Comparison of ENCODE assay signal across 9 mouse cellular contexts in genomic region chr19:47462725-47463124, GRCm38 (mm10). TPM values are rescaled to one million over a fixed set of nuclear protein-coding genes. Genes with fewer than 3 reads are reported as not detected.
A peak's percentile ranks its signal among the peaks of the same experiment; 100 is the strongest.
DNase-seq lines count a peak whose midpoint lies in the region; ATAC-seq and TF ChIP-seq lines count a peak whose summit lies in the region.
"Had no signal": no experiment of that assay in that cellular context is flagged by ENCODE, and none has a peak within 500 bp of the region (broad histone marks: within the 10 kb centered on the region; RNA-seq: fewer than 3 reads in every experiment).

No protein-coding gene starts in this region.

- DNase-seq in heart, postnatal 0 days (ENCODE audit: low spot score), result no peak
- DNase-seq in retina, embryonic 14.5 days (ENCODE audit: low spot score), result no peak
- DNase-seq in layer of hippocampus, adult 8-10 months (ENCODE audit: low spot score in 2 of 2), result no peak
- DNase-seq in urinary bladder, postnatal 10 days (ENCODE audit: low spot score), result no peak
- DNase-seq: thymus, adult 2 months had no signal

- peak overlapping the region; percentile 72 for H3K4me3 ChIP-seq in erythroblast, embryonic 14.5 days (replicated peaks)
- H3K4me3 ChIP-seq in E14TG2a.4 (replicated peaks; ENCODE audit: low read length), result peak overlapping the region; percentile 91
- peak overlapping the region; percentile 77 for H3K4me3 ChIP-seq in heart, postnatal 0 days (ENCODE audit: low read depth, low read length)
- H3K4me3 ChIP-seq in liver, embryonic 16.5 days (ENCODE audit: low read depth, low read length), result peak overlapping the region; percentile 70; the same call in 1 of the 2 replicates

- peak overlapping the region; percentile 83 for H3K4me2 ChIP-seq in heart, postnatal 0 days (ENCODE audit: low read depth, low read length)
- peak overlapping the region; percentile 87 for H3K4me2 ChIP-seq in liver, embryonic 16.5 days (ENCODE audit: low read depth, low read length)

- 18% methylated on average over 6 of the region's 6 CpGs for WGBS in heart, postnatal 0 days
- 49% methylated on average over 6 of the region's 6 CpGs for WGBS in liver, embryonic 16.5 days (ENCODE audit: insufficient replicate concordance)

- peaks cover 35% of the 10 kb centered on the region for H3K4me1 ChIP-seq in erythroblast, embryonic 14.5 days (ENCODE audit: control insufficient read depth)
- peaks cover 66% of the 10 kb centered on the region for H3K4me1 ChIP-seq in E14TG2a.4 (replicated peaks; ENCODE audit: low read depth, low read length)
- peaks cover 44% of the 10 kb centered on the region for H3K4me1 ChIP-seq in heart, postnatal 0 days (ENCODE audit: control insufficient read depth, insufficient read depth)
- peaks cover 31% of the 10 kb centered on the region for H3K4me1 ChIP-seq in liver, embryonic 16.5 days (ENCODE audit: control insufficient read depth, low read depth, low read length)

- no peaks in the 10 kb centered on the region; the same call in 1 of the 2 replicates for H3K36me3 ChIP-seq in erythroblast, embryonic 14.5 days (ENCODE audit: control insufficient read depth)
- 0 out of 2 replicates have a peak, but pooled peaks cover 7% of the 10 kb centered on the region for H3K36me3 ChIP-seq in E14TG2a.4 (ENCODE audit: insufficient read depth, low read length)
- no peaks in the 10 kb centered on the region for H3K36me3 ChIP-seq in heart, postnatal 0 days (replicated peaks; ENCODE audit: control insufficient read depth, insufficient read depth, low read length)
- H3K36me3 ChIP-seq in liver, embryonic 16.5 days (ENCODE audit: control insufficient read depth, insufficient read depth), result no peaks in the 10 kb centered on the region

- H3K9ac ChIP-seq in heart, postnatal 0 days (replicated peaks; ENCODE audit: low read depth, low read length), result peak overlapping the region; percentile 79
- no peak overlapping the region for H3K9ac ChIP-seq in liver, embryonic 16.5 days (ENCODE audit: low read depth, low read length)

- ATAC-seq in erythroblast, adult 5-6 weeks (replicated peaks; ENCODE audit: low FRiP score, poor library complexity, severe bottlenecking), result no peak
- no peak for ATAC-seq in heart, postnatal 0 days (ENCODE audit: insufficient read depth, low read depth)
- no peak for ATAC-seq in liver, embryonic 16.5 days (ENCODE audit: low read depth)

- no peak for TF ChIP-seq CTCF in E14TG2a.4 (conservative IDR thresholded peaks at IDR 0.05; ENCODE audit: low read length)
- no peak for TF ChIP-seq CTCF in heart, postnatal 0 days (IDR thresholded peaks at IDR 0.05; ENCODE audit: low read depth)

- no peak for TF ChIP-seq EP300 in heart, postnatal 0 days (IDR thresholded peaks at IDR 0.05; ENCODE audit: low read depth)

- H3K9me3 ChIP-seq in erythroblast, embryonic 14.5 days (ENCODE audit: control insufficient read depth, low read length), result peaks cover 11% of the 10 kb centered on the region
- H3K9me3 ChIP-seq in E14TG2a.4 (ENCODE audit: low read length), result no peaks in the 10 kb centered on the region
- no peaks in the 10 kb centered on the region for H3K9me3 ChIP-seq in heart, postnatal 0 days (replicated peaks; ENCODE audit: control insufficient read depth, low read length)
- no peaks in the 10 kb centered on the region for H3K9me3 ChIP-seq in liver, embryonic 16.5 days (replicated peaks; ENCODE audit: control insufficient read depth, low read length)

- H3K27me3 ChIP-seq in erythroblast, embryonic 14.5 days (ENCODE audit: control insufficient read depth), result peaks cover 77% of the 10 kb centered on the region
- peaks cover 47% of the 10 kb centered on the region for H3K27me3 ChIP-seq in E14TG2a.4 (ENCODE audit: insufficient read depth, low read length)
- H3K27me3 ChIP-seq in heart, postnatal 0 days (ENCODE audit: control insufficient read depth, insufficient read depth, low read length), result no peaks in the 10 kb centered on the region
- peaks cover 32% of the 10 kb centered on the region for H3K27me3 ChIP-seq in liver, embryonic 16.5 days (ENCODE audit: control insufficient read depth, insufficient read depth, low read depth, low read length)

- peak overlapping the region; percentile 24; the same call in 1 of the 2 replicates for H3K27ac ChIP-seq in heart, postnatal 0 days (ENCODE audit: low read depth)
- no peak overlapping the region for H3K27ac ChIP-seq in liver, embryonic 16.5 days (ENCODE audit: low read length)

RNA-seq across cellular contexts. Expression of gene Sh3pxd2a, which starts 1.5 kb away (rescaled TPM):
- 0.10 and 0.13 TPM in 2 replicates for polyA plus RNA-seq in erythroblast, embryonic 14.5 days (2012)
- 0.19 and 1.5 TPM in 2 replicates for total RNA-seq in erythroblast, adult 5-6 weeks (2015; ENCODE audit: low replicate concordance)
- total RNA-seq in erythroblast, adult 5-6 weeks (2017; ENCODE audit: low replicate concordance), result 1.1 and 1.4 TPM in 2 replicates
- 45.0 and 47.2 TPM in 2 replicates for total RNA-seq in heart, postnatal 0 days (2014; rRNA removed; ENCODE audit: low replicate concordance)
- polyA plus RNA-seq in heart, postnatal 0 days (2015; fragmentation: Nextera tagmentation; extraction: Ambion mirVana), result 2.9 and 3.4 TPM in 2 replicates
- polyA plus RNA-seq in liver, embryonic 16.5 days (2015; fragmentation: Nextera tagmentation; extraction: Ambion mirVana), result 0.64 and 0.65 TPM in 2 replicates
- 10 to 100 TPM; 31.8 to 34.5 (median 32.9) TPM for total RNA-seq in layer of hippocampus, adult 8-10 months (2022)

Comparison
In these comparisons a context has a peak if more than half of its experiments do, and no peak if none do; other contexts are left out.
1. RNA of gene Sh3pxd2a, which starts 1.5 kb away (total RNA-seq): 45.0 to 47.2 TPM in heart, postnatal 0 days and 31.8 to 34.5 TPM in layer of hippocampus, adult 8-10 months; 0.19 to 1.5 TPM in erythroblast, adult 5-6 weeks; every median in the first group is over 10 times any median in the second.
2. Peak in every context shown above with its lines, with median percentiles within 50 percentile points of each other: H3K4me3 ChIP-seq.